ENCODE assay signal across 10 mouse cellular contexts in the genomic region with DNA sequence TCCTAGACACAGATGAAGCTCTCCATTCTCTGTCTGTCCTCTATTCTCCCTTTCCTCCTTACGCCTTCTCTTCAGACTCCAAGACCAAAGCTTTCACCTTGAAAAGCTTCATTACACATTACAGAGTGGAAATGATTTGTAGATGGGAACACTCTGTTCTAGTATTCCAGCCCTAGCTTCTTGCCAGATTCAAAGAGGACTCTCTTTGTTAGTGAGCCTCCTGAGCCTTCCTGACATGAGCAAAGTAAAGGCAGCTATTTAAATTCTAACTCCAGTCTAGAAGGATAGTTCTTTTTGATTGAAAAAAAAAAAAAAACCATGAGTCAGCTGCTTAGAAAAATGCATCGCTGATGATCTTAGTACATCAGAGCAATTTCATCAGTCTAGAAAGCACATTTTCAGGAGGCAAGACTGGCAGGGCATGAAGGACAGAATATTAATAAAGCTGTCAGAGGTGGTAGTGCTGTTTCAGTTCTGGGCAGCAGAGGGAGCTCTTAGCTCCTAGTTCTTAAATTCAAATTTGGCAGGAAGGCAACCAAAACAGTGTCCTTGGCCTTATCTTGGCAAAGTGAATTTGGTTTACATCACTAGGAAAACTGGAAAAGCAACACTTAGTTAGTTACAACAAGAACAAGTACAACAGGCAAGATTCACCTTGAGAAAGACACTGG. TPM values are rescaled to one million over a fixed set of nuclear protein-coding genes. Genes with fewer than 3 reads are reported as not detected.
DNase-seq lines count a peak whose midpoint lies in the region; ATAC-seq lines count a peak whose summit lies in the region.
"Had no signal": no experiment of that assay in that cellular context is flagged by ENCODE, and none has a peak within 500 bp of the region (broad histone marks: within the 10 kb centered on the region; RNA-seq: fewer than 3 reads in every experiment).

No protein-coding gene starts in this region.

- H3K4me1 ChIP-seq in kidney, embryonic 16.5 days (ENCODE audit: insufficient read depth, low read length), result no peaks in the 10 kb centered on the region

- no peak overlapping the region for H3K27ac ChIP-seq in kidney, embryonic 16.5 days (ENCODE audit: low read length)

- no peaks in the 10 kb centered on the region for H3K9me3 ChIP-seq in kidney, embryonic 16.5 days (ENCODE audit: low read length)

- no peaks in the 10 kb centered on the region for H3K36me3 ChIP-seq in kidney, embryonic 16.5 days (ENCODE audit: insufficient read depth, low read length)

- H3K9ac ChIP-seq in kidney, embryonic 16.5 days (replicated peaks; ENCODE audit: low read length), result no peak overlapping the region

- DNase-seq in kidney, adult 11 months, result peak; percentile 36
- peak; percentile 21 for DNase-seq in R1 (ENCODE audit: low read depth, low spot score)
- DNase-seq in cerebellum, postnatal 4 days (ENCODE audit: low spot score in 2 of 2), result peak; percentile 35 to 77
- DNase-seq in gastrocnemius, postnatal 36 days, result peak; percentile 31 to 47
- DNase-seq in layer of hippocampus, adult 9-11 months, result peak; percentile 51
- DNase-seq in mesoderm, embryonic 11.5 days (ENCODE audit: low read depth, low spot score), result peak; percentile 58

- intact Hi-C loops in gastrocnemius, postnatal 36 days (cut with DNase I), result no loop called here

- no peak for ATAC-seq in kidney, embryonic 16.5 days (ENCODE audit: low FRiP score, low TSS enrichment)
- ATAC-seq in erythroblast, adult 5-6 weeks (replicated peaks; ENCODE audit: low FRiP score, poor library complexity, severe bottlenecking), result no peak

- H3K4me2 ChIP-seq in kidney, embryonic 16.5 days (replicated peaks; ENCODE audit: low read depth, low read length), result no peak overlapping the region

- WGBS in kidney, embryonic 16.5 days, result 56% methylated on average over 2 of the region's 2 CpGs

- H3K4me3 ChIP-seq in kidney, embryonic 16.5 days (ENCODE audit: low read length), result no peak overlapping the region

- H3K27me3 ChIP-seq in kidney, embryonic 16.5 days (ENCODE audit: insufficient read depth, low read length), result no peaks in the 10 kb centered on the region

RNA-seq across cellular contexts. Expression of a gene that starts 41.5 kb away (rescaled TPM):
- 19.8 and 28.2 TPM in 2 replicates for polyA plus RNA-seq in kidney, embryonic 16.5 days (2015; fragmentation: Nextera tagmentation; extraction: Ambion mirVana)
- not detected for total RNA-seq in gastrocnemius, postnatal 36 days (2021)
- total RNA-seq in erythroblast, adult 5-6 weeks (2015; ENCODE audit: low replicate concordance), result not detected in 2 replicates
- total RNA-seq in erythroblast, adult 5-6 weeks (2017; ENCODE audit: low replicate concordance), result not detected in 2 replicates
- polyA plus RNA-seq: large intestine, adult 2 months; small intestine, adult 2 months had no signal
